Mouse (Mus musculus): ENCODE results near the gene Olfr1354. TPM values are rescaled to one million over a fixed set of nuclear protein-coding genes. Genes with fewer than 3 reads are reported as not detected.
"Not testable (repeated sequence)": the region's sequence is repeated elsewhere in the genome, so short reads cannot be mapped to it uniquely, and the experiment has no call there.

Gene Olfr1354
- polyA plus RNA-seq (2014; fragmentation: Nextera tagmentation; extraction: Ambion mirVana) = not detected in 2 replicates

GRCm38 (mm10) chr10:78912871-78913270 lies at the start of gene Olfr1354:
Gene Olfr1354 (plus strand): TSS chr10:78913171.
- H3K4me1 ChIP-seq (ENCODE audit: control insufficient read depth, insufficient read depth, low read length); H3K36me3 ChIP-seq (ENCODE audit: control insufficient read depth, insufficient read depth, low read length); DNase-seq (ENCODE audit: low spot score); H3K27me3 ChIP-seq (replicated peaks; ENCODE audit: control insufficient read depth, insufficient read depth, low read length); H3K4me2 ChIP-seq (ENCODE audit: low read depth, low read length); H3K9me3 ChIP-seq (ENCODE audit: control insufficient read depth, low read length); ATAC-seq (ENCODE audit: low read depth); H3K27ac ChIP-seq (replicated peaks; ENCODE audit: low read depth, low read length); H3K4me3 ChIP-seq (ENCODE audit: low read depth, low read length); H3K9ac ChIP-seq (ENCODE audit: low read depth, low read length): not testable (repeated sequence)
- 76% methylated on average over 1 of the region's 1 CpGs for WGBS

DNA sequence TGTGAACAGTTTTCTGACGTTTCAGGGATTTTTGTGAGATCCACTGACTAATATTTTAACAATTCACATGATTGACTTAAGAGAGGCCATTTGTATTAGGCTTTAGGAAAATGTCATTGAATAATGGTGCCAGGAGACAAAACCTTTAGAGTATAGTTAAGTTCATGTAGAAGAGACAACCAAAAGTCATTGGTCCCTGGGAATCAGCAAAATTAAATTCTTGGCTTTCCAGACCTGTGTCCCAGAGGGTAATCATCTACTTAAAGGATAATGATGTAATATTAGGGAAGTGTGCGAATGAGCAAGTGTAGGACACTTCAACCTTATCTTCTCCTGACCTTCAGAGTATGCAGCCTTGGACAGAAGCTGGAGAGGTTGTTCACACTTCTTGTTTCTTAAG lies 37.7 kb upstream of the Olfr1354 start, which contains the start of gene Olfr1355:
Olfr1355 (plus strand) TSS at position 301 of the 400 bp plus-strand sequence.
- H3K4me3 ChIP-seq (ENCODE audit: low read depth, low read length) = no peak within 1 kb of the TSS
- H3K36me3 ChIP-seq (ENCODE audit: control insufficient read depth, insufficient read depth, low read length) = no peaks in the 10 kb centered on the region
- ATAC-seq (ENCODE audit: low read depth) (no peak), DNase-seq (ENCODE audit: low spot score) (no peak)
- 71% methylated on average over 2 of the region's 2 CpGs for WGBS
- no peaks in the 10 kb centered on the region for H3K27me3 ChIP-seq (replicated peaks; ENCODE audit: control insufficient read depth, insufficient read depth, low read length)
- H3K4me2 ChIP-seq (ENCODE audit: low read depth, low read length) = no peak within 1 kb of the TSS
- H3K4me1 ChIP-seq (ENCODE audit: control insufficient read depth, insufficient read depth, low read length) = no peaks in the 10 kb centered on the region
- no peak within 1 kb of the TSS for H3K9ac ChIP-seq (ENCODE audit: low read depth, low read length)
- no peak within 1 kb of the TSS for H3K27ac ChIP-seq (replicated peaks; ENCODE audit: low read depth, low read length)
- no peaks in the 10 kb centered on the region; the same call in 1 of the 2 replicates for H3K9me3 ChIP-seq (ENCODE audit: control insufficient read depth, low read length)

- not testable (repeated sequence) for H3K27me3 ChIP-seq (replicated peaks; ENCODE audit: control insufficient read depth, insufficient read depth, low read length); H3K27ac ChIP-seq (replicated peaks; ENCODE audit: low read depth, low read length); DNase-seq (ENCODE audit: low spot score); H3K9me3 ChIP-seq (ENCODE audit: control insufficient read depth, low read length); H3K4me2 ChIP-seq (ENCODE audit: low read depth, low read length); H3K4me1 ChIP-seq (ENCODE audit: control insufficient read depth, insufficient read depth, low read length); ATAC-seq (ENCODE audit: low read depth); H3K9ac ChIP-seq (ENCODE audit: low read depth, low read length); H3K4me3 ChIP-seq (ENCODE audit: low read depth, low read length); H3K36me3 ChIP-seq (ENCODE audit: control insufficient read depth, insufficient read depth, low read length)
- WGBS = 70% methylated on average over 1 of the region's 1 CpGs
Measured at GRCm38 (mm10) chr10:78950336-78950735, 37.4 kb downstream of the Olfr1354 start, which contains the start of gene Olfr8. Gene Olfr8 (plus strand): TSS chr10:78950636.

GRCm38 (mm10) chr10:78963009-78963408 lies 50.0 kb downstream of the Olfr1354 start, which contains the start of gene Olfr1353:
Gene Olfr1353 (plus strand): TSS chr10:78963309.
- not testable (repeated sequence) for H3K36me3 ChIP-seq (ENCODE audit: control insufficient read depth, insufficient read depth, low read length); H3K27ac ChIP-seq (replicated peaks; ENCODE audit: low read depth, low read length); H3K9me3 ChIP-seq (ENCODE audit: control insufficient read depth, low read length); H3K27me3 ChIP-seq (replicated peaks; ENCODE audit: control insufficient read depth, insufficient read depth, low read length); H3K4me3 ChIP-seq (ENCODE audit: low read depth, low read length); DNase-seq (ENCODE audit: low spot score); H3K4me2 ChIP-seq (ENCODE audit: low read depth, low read length); H3K9ac ChIP-seq (ENCODE audit: low read depth, low read length); H3K4me1 ChIP-seq (ENCODE audit: control insufficient read depth, insufficient read depth, low read length); ATAC-seq (ENCODE audit: low read depth)

Other genes starting within 250 kb of the Olfr1354 start
- gene Casp14, start 194.9 kb upstream of the Olfr1354 start, polyA plus RNA-seq (2014; fragmentation: Nextera tagmentation; extraction: Ambion mirVana) = 3.6 and 4.7 TPM in 2 replicates
- gene Ccdc105, start 160.1 kb upstream of the Olfr1354 start, polyA plus RNA-seq (2014; fragmentation: Nextera tagmentation; extraction: Ambion mirVana) = 0.10 TPM in 1 of 2 replicates, not detected in the other
- 0.68 and 0.70 TPM in 2 replicates for gene Slc1a6, start 132.7 kb upstream of the Olfr1354 start, polyA plus RNA-seq (2014; fragmentation: Nextera tagmentation; extraction: Ambion mirVana)
- not detected in 2 replicates for gene Olfr1356, start 61.0 kb upstream of the Olfr1354 start, polyA plus RNA-seq (2014; fragmentation: Nextera tagmentation; extraction: Ambion mirVana)
- 0.14 TPM in 1 of 2 replicates, not detected in the other for gene Olfr1355, start 37.6 kb upstream of the Olfr1354 start, polyA plus RNA-seq (2014; fragmentation: Nextera tagmentation; extraction: Ambion mirVana)
- not detected in 2 replicates for gene Olfr8, start 37.5 kb downstream of the Olfr1354 start, polyA plus RNA-seq (2014; fragmentation: Nextera tagmentation; extraction: Ambion mirVana)
- gene Olfr1353, start 50.1 kb downstream of the Olfr1354 start, polyA plus RNA-seq (2014; fragmentation: Nextera tagmentation; extraction: Ambion mirVana) = 0.20 TPM in 1 of 2 replicates, not detected in the other
- 0.11 TPM in 1 of 2 replicates, not detected in the other for gene Olfr1352, start 67.9 kb downstream of the Olfr1354 start, polyA plus RNA-seq (2014; fragmentation: Nextera tagmentation; extraction: Ambion mirVana)
- gene Olfr1351, start 99.3 kb downstream of the Olfr1354 start, polyA plus RNA-seq (2014; fragmentation: Nextera tagmentation; extraction: Ambion mirVana) = not detected in 2 replicates
- gene Olfr57, start 115.6 kb downstream of the Olfr1354 start, polyA plus RNA-seq (2014; fragmentation: Nextera tagmentation; extraction: Ambion mirVana) = not detected in 2 replicates
- gene 2610008E11Rik, start 184.4 kb downstream of the Olfr1354 start, polyA plus RNA-seq (2014; fragmentation: Nextera tagmentation; extraction: Ambion mirVana) = 31.9 and 35.2 TPM in 2 replicates
- not detected in 2 replicates for gene Vmn2r80, start 235.6 kb downstream of the Olfr1354 start, polyA plus RNA-seq (2014; fragmentation: Nextera tagmentation; extraction: Ambion mirVana)